Mouse (Mus musculus) spleen, adult 2 months (tissue): Measurements from ENCODE around the gene Zcchc2. TPM values are rescaled to one million over a fixed set of nuclear protein-coding genes. Genes with fewer than 3 reads are reported as not detected.

Experiments used
- DNase-seq, 2 experiments: peaks; one replicate each; pipeline versions ENCODE4 v3.0.0 to v3.0.0-alpha.2; 2012 to 2021; ENCODE audit warnings: low spot score in 2 of 2, low read depth in 1 of 2
- H3K27ac ChIP-seq: fragments of 200-500 bp; 2 replicates; pipeline ENCODE4 v1.5.1; 2012; ENCODE audit warnings: low read length, inconsistent platforms; ENCODE audit not compliant: insufficient read depth
- H3K27me3 ChIP-seq: fragments of 200-500 bp; 2 replicates; pipeline ENCODE4 v1.6.1; 2012; ENCODE audit warnings: mild to moderate bottlenecking, moderate library complexity, low read length, inconsistent platforms; ENCODE audit not compliant: control insufficient read depth, insufficient read depth
- H3K36me3 ChIP-seq: fragments of 200-500 bp; 2 replicates; pipeline ENCODE4 v1.6.1; 2012; ENCODE audit warnings: mild to moderate bottlenecking, low read length, inconsistent platforms; ENCODE audit not compliant: control insufficient read depth, insufficient read depth
- H3K4me1 ChIP-seq: fragments of 200-500 bp; 2 replicates; pipeline ENCODE4 v1.6.1; 2011; ENCODE audit warnings: inconsistent platforms; ENCODE audit not compliant: control insufficient read depth, insufficient read depth, insufficient read length
- H3K4me3 ChIP-seq: fragments of 200-500 bp; 2 replicates; pipeline ENCODE4 v1.5.1; 2011; ENCODE audit warnings: mild to moderate bottlenecking, inconsistent platforms; ENCODE audit not compliant: insufficient read depth, insufficient read length; ENCODE audit errors: extremely low read depth
- CTCF ChIP-seq: fragments of 200-500 bp; IDR thresholded peaks from 2 replicates; pipeline ENCODE4 v1.5.1; 2011; ENCODE audit warnings: mild to moderate bottlenecking, inconsistent platforms; ENCODE audit not compliant: insufficient read depth, insufficient read length, insufficient replicate concordance; ENCODE audit errors: extremely low read depth
- POLR2A ChIP-seq: fragments of 200-500 bp; IDR thresholded peaks from 2 replicates; pipeline ENCODE4 v1.6.1; 2011; ENCODE audit warnings: low read depth, low read length, inconsistent platforms
- WGBS: fragments of 180-500 bp; shearing (Covaris S2); methylation state at CpG from one replicate; pipeline ENCODE4 v1.1.7; 2018; 5-methylcytosine and 5-hydroxymethylcytosine counted together
- polyA plus RNA-seq: library from polyadenylated mRNA; depleted of rRNA; stranded (reverse); fragments of >200 nt; gene quantifications from 2 replicates; pipeline ENCODE4 v1.2.3, GENCODE M21; 2012

Zcchc2 gene
- polyA plus RNA-seq, 1 experiment: 16.9 TPM

DNA sequence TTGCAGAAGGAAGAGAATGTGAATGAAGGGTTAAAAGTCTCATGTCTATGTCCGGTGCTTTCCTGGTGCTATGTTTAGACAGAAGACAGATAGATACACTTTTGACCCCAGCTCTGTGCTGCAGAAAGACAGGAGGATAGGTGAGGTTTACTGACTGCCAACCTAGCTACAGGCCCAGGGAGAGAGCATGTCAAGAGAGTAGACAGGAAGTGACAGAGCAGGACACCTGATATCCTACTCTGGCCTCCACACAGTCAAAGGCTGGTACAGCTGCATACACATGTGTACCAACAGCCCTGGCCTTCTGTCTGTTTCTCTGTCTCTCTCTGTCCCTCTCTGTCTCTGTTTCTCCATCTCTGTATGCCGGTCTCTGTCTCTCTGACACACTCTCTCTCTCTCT, 16.2 kb upstream of the Zcchc2 start:
- Histone ChIP-seq H3K4me1 (peaks cover 15% of the 10 kb centered on the region), H3K27ac (no peak overlapping the region), H3K4me3 (no peak overlapping the region), H3K27me3 (no peaks in the 10 kb centered on the region), H3K36me3 (no peaks in the 10 kb centered on the region)
- 58% methylated on average over 2 of the region's 2 CpGs for WGBS
- DNase-seq: no peak
- TF ChIP-seq POLR2A: no peak
- TF ChIP-seq CTCF: no peak

DNA sequence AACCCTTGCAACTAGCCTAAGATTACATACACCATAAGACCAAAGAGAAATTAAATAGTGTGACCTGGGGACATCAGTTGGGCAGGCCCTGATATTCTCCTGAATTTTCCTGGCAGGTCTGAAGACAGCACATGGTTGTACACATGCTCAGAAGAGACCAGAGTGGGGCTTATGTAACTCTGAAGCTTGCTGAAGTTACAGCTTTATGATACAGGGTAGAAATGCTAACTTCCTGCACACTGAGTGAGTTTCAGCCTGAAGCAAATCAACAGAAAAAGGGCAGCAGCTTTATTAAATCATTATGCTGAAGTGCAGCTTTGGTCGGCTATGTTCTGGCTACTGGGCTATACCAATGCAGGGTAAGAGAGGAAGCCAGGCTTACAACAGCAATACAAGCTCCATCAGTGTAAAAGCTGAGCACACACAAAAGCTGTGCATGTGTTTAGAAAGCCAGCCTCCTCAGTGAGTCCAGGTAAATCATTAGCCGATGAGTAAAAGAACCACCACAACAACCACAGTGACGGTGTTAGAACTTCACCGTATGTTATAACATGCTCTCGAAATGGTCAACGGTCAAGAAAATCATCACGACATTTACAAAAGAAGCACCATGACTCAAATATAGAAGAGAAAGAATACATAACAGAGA, 12.6 kb upstream of the Zcchc2 start:
- Histone ChIP-seq H3K27me3 (no peaks in the 10 kb centered on the region), H3K4me1 (peaks cover 15% of the 10 kb centered on the region), H3K36me3 (no peaks in the 10 kb centered on the region), H3K4me3 (no peak overlapping the region), H3K27ac (no peak overlapping the region)
- TF ChIP-seq CTCF: no peak
- no peak for TF ChIP-seq POLR2A
- no peak for DNase-seq
- WGBS: 90% methylated on average over 7 of the region's 7 CpGs

DNA sequence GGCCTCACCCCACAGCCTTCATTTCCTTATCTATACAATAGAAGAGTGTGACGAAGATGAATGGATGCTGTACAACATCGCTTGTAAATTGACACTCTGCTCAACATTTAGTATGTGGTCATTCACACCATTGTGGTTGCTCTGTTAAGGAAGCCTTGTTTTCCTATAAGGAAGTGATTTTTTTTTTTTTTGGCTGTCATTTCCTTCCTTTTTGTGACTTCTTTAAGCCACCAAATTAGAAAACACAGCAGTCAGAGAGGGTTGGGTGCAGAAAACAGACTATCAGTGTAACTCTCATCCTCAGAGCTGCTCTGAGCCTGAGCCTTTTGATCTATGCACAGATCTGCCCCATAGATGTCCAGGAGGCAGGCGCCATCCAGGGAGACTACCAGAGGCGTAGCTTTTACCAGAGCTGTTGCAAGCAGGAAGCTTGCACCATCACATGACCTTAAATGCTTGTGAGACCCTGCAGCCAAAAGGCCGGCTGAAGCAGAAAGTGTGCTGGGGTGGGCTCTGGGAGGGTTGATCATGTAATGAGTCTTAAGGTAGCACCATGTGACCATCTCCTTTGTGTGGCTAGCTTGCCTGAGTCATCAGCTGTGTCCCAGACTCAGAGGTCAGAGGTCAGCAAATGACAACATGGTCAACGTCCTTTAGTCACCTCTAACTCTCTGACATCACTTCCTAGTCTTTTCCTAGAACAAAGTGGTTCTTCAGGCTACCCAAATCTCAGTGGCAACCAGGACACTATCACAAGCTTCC, 9.2 kb upstream of the Zcchc2 start:
- peak in 1 of 2 experiments; percentile 35 for DNase-seq
- Histone ChIP-seq H3K27me3 (no peaks in the 10 kb centered on the region), H3K36me3 (no peaks in the 10 kb centered on the region), H3K4me3 (no peak overlapping the region), H3K4me1 (peaks cover 10% of the 10 kb centered on the region; the same call in 1 of the 2 replicates), H3K27ac (peak overlapping the region; percentile 76)
- WGBS: 10% methylated on average over 6 of the region's 6 CpGs
- TF ChIP-seq POLR2A (no peak), CTCF (no peak)

DNA sequence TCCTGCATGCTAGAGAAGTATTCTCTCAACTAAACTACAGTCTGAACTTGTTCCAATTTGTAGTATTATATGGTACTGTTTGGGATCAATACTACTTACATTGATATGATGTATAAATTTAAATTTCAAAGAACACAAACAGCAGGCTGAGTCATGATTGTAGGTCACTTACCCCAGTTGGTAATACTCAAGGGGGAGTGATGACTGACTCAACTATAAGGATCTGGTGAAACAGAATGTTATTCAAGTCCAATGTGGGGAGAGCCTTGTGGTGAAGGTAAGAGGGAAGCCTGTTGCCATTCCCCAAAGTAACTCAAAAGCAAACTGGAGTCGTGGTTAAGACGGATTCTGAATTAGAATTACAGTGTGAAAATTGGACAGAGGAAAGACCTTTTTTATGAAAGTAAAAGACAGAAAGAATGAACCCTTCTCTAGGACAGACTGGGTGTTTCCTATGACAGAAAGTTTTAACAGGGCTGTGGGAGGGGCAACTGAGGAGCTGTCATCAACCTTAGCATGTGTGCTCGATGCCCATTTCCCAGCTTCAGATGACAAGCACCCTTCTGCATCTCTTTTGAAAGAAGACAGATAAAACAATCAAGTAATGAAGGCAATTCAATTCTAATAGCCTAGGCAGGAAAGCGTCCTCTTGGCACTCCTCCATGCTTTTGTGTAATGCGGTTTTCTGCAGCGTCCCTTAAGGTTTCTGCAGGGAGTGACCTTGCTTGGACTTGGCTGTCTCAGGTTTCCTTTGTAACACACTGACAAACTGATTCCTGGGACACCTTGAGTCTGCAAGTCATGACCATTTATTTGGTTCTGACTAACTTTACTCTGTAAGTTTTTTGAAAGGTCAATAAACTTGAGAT, 7.5 kb upstream of the Zcchc2 start:
- peaks cover 10% of the 10 kb centered on the region; the same call in 1 of the 2 replicates for H3K4me1 ChIP-seq
- WGBS: 57% methylated on average over 6 of the region's 6 CpGs

DNA sequence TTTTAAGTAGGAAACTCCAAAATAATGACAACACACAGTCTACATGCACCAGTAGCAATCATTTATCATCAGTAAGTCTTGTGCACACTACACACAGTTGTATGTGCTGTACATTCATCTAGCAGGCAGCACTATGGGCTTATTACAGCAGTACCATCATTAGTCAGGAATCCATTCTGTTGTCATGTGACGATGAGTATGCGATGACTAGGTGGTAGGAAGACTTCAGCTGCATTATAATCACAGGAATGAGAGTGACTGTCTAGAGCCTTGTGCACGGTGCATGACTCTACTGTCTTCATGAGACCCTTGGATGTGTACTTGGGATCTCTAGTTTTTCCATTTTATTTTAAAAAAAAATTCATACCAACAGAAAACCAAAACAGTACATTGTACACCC, 6.0 kb upstream of the Zcchc2 start:
- H3K36me3 ChIP-seq: no peaks in the 10 kb centered on the region
- TF ChIP-seq POLR2A (no peak), CTCF (no peak)
- 97% methylated on average over 3 of the region's 3 CpGs for WGBS
- no peak overlapping the region for H3K27ac ChIP-seq
- peaks cover 10% of the 10 kb centered on the region for H3K4me1 ChIP-seq
- no peak overlapping the region for H3K4me3 ChIP-seq
- DNase-seq: no peak
- no peaks in the 10 kb centered on the region for H3K27me3 ChIP-seq

More for the DNA sequence above, 7.5 kb upstream of the Zcchc2 start:
- Histone ChIP-seq H3K27me3 (no peaks in the 10 kb centered on the region), H3K27ac (no peak overlapping the region), H3K4me3 (no peak overlapping the region), H3K36me3 (no peaks in the 10 kb centered on the region)
- no peak for TF ChIP-seq CTCF
- no peak for TF ChIP-seq POLR2A
- DNase-seq: no peak

DNA sequence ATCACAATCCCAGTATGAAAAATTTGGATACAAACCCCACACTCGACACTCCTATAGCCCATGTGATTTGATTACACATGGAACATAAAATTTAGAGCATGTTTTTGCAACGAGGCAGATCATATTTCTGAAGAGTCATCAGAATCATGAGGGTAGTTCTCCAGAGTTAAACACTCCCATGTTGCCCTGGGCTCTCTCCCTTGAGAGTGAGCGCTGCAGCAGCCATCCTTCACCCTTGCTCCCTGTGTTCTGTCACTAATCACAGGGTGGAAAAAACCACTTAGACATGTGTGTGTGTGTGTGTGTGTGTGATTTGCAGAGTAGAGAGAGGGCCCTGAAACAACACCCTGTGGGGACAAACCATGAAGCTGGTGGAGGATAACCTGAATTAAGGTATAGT, 2.0 kb upstream of the Zcchc2 start:
- Histone ChIP-seq H3K4me1 (peaks cover 3% of the 10 kb centered on the region), H3K4me3 (no peak overlapping the region), H3K27me3 (no peaks in the 10 kb centered on the region), H3K27ac (no peak overlapping the region), H3K36me3 (no peaks in the 10 kb centered on the region)
- no peak for DNase-seq
- 62% methylated on average over 3 of the region's 3 CpGs for WGBS
- TF ChIP-seq CTCF (no peak), POLR2A (no peak)
